Mouse (Mus musculus): ENCODE data around the gene Furin. TPM values are rescaled to one million over a fixed set of nuclear protein-coding genes. Genes with fewer than 3 reads are reported as not detected.

Gene Furin
- polyA plus RNA-seq, 1 experiment = 42.5 TPM

GRCm38 (mm10) chr7:80375376-80376039 lies 29.7 kb downstream of the Furin start:
- 60% methylated on average over 9 of the region's 9 CpGs for WGBS
- DNase-seq (ENCODE audit: low read depth, low spot score) = no peak

GRCm38 (mm10) chr7:80374733-80375132 lies 30.5 kb downstream of the Furin start:
- DNase-seq (ENCODE audit: low read depth, low spot score) = no peak
- WGBS = 91% methylated on average over 3 of the region's 3 CpGs

- DNase-seq (ENCODE audit: low read depth, low spot score) = no peak
- 40% methylated on average over 3 of the region's 3 CpGs for WGBS
These were observed 31.0 kb downstream of the Furin start for GRCm38 (mm10) chr7:80374280-80374679.

GRCm38 (mm10) chr7:80373850-80374249 lies 31.4 kb downstream of the Furin start:
- 77% methylated on average over 12 of the region's 12 CpGs for WGBS

GRCm38 (mm10) chr7:80373352-80373751 lies 31.9 kb downstream of the Furin start:
- no peak for DNase-seq (ENCODE audit: low read depth, low spot score)
- WGBS = 74% methylated on average over 4 of the region's 4 CpGs

More at GRCm38 (mm10) chr7:80373850-80374249, 31.4 kb downstream of the Furin start:
- DNase-seq (ENCODE audit: low read depth, low spot score) = no peak

GRCm38 (mm10) chr7:80372667-80373066 lies 32.6 kb downstream of the Furin start:
- DNase-seq (ENCODE audit: low read depth, low spot score) = no peak
- WGBS = 71% methylated on average over 2 of the region's 2 CpGs

GRCm38 (mm10) chr7:80372166-80372565 lies 33.1 kb downstream of the Furin start:
- no peak for DNase-seq (ENCODE audit: low read depth, low spot score)
- WGBS = 87% methylated on average over 3 of the region's 3 CpGs

GRCm38 (mm10) chr7:80371041-80371751 lies 34.0 kb downstream of the Furin start, which contains the start of gene Man2a2:
Gene Man2a2, minus strand, starts transcription at chr7:80371375.
- under 1% methylated on average over 86 of the region's 86 CpGs for WGBS
- no peak for DNase-seq (ENCODE audit: low read depth, low spot score)

GRCm38 (mm10) chr7:80370649-80371040 lies 34.6 kb downstream of the Furin start:
- WGBS = 0% methylated on average over 28 of the region's 31 CpGs
- DNase-seq (ENCODE audit: low read depth, low spot score) = no peak

GRCm38 (mm10) chr7:80369967-80370431 lies 35.2 kb downstream of the Furin start:
- DNase-seq (ENCODE audit: low read depth, low spot score) = no peak
- 44% methylated on average over 4 of the region's 4 CpGs for WGBS

- WGBS = 70% methylated on average over 5 of the region's 5 CpGs
- DNase-seq (ENCODE audit: low read depth, low spot score) = no peak
These were observed 35.8 kb downstream of the Furin start for GRCm38 (mm10) chr7:80369461-80369860.

GRCm38 (mm10) chr7:80368635-80369421 lies 36.4 kb downstream of the Furin start:
- WGBS = 75% methylated on average over 20 of the region's 20 CpGs
- DNase-seq (ENCODE audit: low read depth, low spot score) = no peak

- no peak for DNase-seq (ENCODE audit: low read depth, low spot score)
- WGBS = 86% methylated on average over 9 of the region's 9 CpGs
These were observed 37.2 kb downstream of the Furin start for GRCm38 (mm10) chr7:80368009-80368408.

- WGBS = 98% methylated on average over 7 of the region's 7 CpGs
- DNase-seq (ENCODE audit: low read depth, low spot score) = no peak
These were observed 38.0 kb downstream of the Furin start for GRCm38 (mm10) chr7:80367232-80367631.

GRCm38 (mm10) chr7:80365759-80366158 lies 39.5 kb downstream of the Furin start:
- WGBS = 78% methylated on average over 2 of the region's 2 CpGs
- no peak for DNase-seq (ENCODE audit: low read depth, low spot score)

- no peak for DNase-seq (ENCODE audit: low read depth, low spot score)
- WGBS = 18% methylated on average over 3 of the region's 3 CpGs
These were observed 44.8 kb downstream of the Furin start for GRCm38 (mm10) chr7:80360435-80360834.

GRCm38 (mm10) chr7:80358039-80358438 lies 47.2 kb downstream of the Furin start:
- DNase-seq (ENCODE audit: low read depth, low spot score) = no peak
- WGBS = 76% methylated on average over 4 of the region's 4 CpGs

- WGBS = 67% methylated on average over 8 of the region's 8 CpGs
- no peak for DNase-seq (ENCODE audit: low read depth, low spot score)
These were observed 48.1 kb downstream of the Furin start for GRCm38 (mm10) chr7:80357156-80357555.

GRCm38 (mm10) chr7:80356351-80356750 lies 48.9 kb downstream of the Furin start:
- 86% methylated on average over 13 of the region's 13 CpGs for WGBS
- no peak for DNase-seq (ENCODE audit: low read depth, low spot score)

GRCm38 (mm10) chr7:80352920-80353319 lies 52.3 kb downstream of the Furin start:
- DNase-seq (ENCODE audit: low read depth, low spot score) = no peak
- WGBS = 91% methylated on average over 8 of the region's 8 CpGs
